Mouse (Mus musculus): ENCODE data around the gene Ncor2. TPM values are rescaled to one million over a fixed set of nuclear protein-coding genes. Genes with fewer than 3 reads are reported as not detected.

Ncor2 gene
- total RNA-seq, 2 experiments from 2014 or later = 116 to 123 TPM

DNA sequence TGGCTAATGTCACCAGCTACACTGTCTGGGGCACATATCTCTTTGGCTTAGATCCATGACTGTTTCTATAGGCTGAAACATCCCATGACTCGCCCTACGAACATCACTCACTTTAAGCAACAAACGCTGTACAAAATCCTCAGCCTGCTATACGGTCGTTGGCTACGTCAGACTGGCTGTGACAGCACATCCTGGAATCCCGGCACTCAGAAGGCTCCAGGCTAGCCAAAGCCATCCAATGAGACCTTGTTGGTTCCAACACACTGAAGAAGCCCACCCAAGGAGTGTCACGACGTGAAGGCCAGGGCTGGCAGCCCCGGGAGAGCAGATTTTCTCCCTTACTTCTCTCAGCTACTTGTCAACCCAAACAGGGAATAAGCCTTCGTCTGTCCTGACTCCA is 82.7 kb downstream of the Ncor2 start:
- DNase-seq = no peak

GRCm38 (mm10) chr5:125095525-125096175 is 83.4 kb downstream of the Ncor2 start:
- DNase-seq = no peak

- no peak for DNase-seq
Observed at GRCm38 (mm10) chr5:125093795-125094194, 85.2 kb downstream of the Ncor2 start.

DNA sequence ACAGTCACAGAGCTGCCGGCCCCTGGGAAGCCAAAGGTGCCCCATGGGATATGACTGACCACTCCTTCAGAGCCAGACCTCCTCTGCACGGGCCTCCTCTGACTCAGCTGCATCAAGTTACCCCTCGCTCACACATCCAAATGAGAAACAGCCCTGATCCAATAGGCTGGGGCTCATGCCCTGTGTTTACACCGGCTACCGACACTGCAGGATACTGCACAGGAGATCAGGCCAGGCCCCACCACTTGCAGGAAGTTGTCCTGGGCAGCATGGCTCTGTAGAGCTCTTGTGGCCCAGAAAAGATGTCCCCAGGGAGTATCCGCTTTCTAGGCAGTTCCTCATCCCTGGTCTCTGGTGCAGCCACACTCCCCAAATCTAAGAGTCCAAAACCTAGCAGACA is 90.9 kb downstream of the Ncor2 start:
- no peak for DNase-seq

- DNase-seq = no peak
Observed at GRCm38 (mm10) chr5:125085097-125085617, 93.9 kb downstream of the Ncor2 start.

DNA sequence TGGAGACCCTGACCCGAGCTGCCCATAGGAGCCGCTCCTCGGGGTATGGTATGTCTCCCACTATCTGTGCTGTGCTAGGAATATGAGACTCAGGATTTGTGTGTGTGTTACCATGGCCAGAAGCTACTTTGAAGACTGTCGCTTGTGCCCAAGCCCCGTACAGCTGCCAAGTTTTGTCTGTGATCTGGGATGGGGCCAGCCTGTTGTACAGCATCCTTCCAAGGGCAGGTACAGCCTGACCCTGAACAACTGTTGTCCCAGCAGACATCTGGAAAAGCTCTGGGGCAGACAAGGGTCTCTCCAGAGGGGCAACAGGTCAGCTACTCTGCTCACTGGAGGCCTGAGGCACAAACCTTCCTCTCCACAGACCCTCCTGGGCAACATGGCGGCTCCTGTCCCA is 95.3 kb downstream of the Ncor2 start:
- DNase-seq = no peak

DNA sequence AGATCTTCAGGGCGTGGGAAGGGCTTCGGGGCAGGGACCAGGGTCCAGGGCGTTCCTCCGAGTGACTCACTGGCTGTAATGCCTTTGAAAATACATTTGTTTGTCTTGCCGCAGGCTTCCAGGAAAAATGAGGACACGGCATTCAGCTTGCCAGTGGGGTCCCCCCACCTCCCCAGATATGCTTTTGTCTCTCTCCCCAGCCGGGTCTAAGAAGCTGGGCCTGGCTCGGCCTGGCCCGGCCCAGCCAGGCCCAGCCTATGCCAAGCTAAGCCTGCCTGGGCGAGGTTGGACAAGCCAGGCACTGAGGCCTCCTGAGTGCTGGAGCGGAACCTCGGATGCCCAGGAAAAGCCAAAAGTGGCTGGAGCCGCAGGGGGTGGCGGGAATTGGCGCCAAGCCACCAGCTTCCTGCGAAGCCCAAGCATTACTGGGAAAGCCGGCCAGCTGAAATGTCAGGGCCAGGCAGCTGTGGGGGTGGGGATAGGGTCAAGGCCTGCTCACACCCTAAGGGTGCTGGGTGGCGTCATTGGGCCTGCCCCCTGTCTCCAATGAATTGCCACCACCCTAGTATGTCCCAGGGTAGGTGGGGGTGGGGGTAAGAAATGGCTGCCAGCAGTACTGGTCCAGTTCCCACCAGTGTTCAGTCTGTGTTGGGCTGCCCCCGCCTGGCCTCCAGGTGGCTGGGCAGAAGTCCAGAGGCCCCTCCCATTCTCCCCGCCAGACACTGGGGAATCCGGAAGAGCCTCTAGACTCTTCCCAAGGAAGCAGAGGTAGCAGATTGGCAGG is 97.5 kb downstream of the Ncor2 start:
- peak; percentile 91 for DNase-seq

GRCm38 (mm10) chr5:125080787-125081317 is 98.2 kb downstream of the Ncor2 start:
- peak; percentile 31 for DNase-seq

- no peak for DNase-seq
Observed at GRCm38 (mm10) chr5:125080352-125080751, 98.7 kb downstream of the Ncor2 start.

- DNase-seq = no peak
Observed at GRCm38 (mm10) chr5:125078220-125078619, 100.8 kb downstream of the Ncor2 start.

DNA sequence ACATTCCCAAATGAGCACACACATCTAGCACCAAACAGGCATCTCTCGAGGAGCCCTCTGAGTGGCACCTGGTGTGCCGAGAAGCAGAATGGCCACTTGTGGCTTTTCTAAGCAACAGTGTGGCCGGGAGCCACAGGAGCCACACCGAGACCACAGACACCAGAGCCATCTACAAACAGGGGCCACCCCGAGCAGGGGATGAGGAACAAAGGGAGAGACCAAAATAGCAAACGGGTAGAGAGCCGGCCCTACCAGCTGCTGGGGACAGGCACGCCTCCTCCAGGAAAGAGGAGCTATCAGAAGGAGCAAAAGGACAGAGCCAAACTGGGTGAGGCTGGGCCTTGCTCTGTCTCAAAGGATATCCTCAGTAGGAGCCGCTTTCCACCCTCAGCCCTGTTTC is 102.8 kb downstream of the Ncor2 start:
- no peak for DNase-seq

DNA sequence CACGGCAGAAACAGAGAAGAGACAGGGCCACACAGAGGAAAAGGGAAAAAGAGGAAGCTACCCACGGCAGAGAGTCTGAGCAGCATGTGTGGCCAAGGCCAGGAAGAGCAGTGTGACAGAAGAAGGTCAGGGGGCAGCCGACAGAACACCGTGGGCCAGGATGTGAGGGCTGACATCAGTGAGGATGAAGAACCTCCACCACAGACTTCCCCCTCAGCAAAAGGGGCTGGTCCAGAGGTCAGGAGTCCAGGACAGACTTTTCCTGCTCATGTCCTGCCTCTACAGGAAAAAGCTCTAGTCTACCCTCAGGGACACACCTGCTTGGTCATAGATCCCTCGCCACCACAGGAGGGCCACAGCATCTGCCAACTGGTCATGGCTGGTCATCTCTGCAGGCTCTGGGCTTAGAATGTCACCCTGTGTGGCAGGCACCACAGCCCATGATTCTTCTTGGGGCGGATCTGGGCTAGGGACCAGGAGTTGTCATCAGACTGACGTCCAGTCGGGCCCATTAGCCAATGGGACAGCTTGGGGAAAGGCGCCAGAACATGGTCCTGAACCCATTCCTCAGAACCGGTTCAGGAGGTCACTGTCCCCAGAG is 104.3 kb downstream of the Ncor2 start:
- no peak for DNase-seq

DNA sequence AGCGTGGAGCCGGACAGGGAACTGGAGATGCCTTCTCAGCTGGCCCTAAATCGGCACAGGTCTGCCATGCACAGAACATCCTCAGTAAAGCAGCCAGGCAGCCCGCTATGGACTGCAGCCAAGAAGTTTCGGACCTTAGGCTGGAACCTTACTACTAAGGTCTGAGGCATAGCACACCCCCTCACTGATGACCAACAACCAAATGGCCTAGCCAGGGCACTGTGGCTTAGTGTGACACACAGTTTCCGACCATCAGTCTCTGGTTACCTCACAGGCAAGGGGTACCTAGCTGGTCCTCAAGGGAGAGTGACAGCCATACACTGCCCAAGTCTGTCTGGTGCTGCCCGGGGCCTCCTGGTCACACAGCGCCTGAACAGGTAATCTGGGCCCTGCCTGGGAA is 105.1 kb downstream of the Ncor2 start:
- no peak for DNase-seq

DNA sequence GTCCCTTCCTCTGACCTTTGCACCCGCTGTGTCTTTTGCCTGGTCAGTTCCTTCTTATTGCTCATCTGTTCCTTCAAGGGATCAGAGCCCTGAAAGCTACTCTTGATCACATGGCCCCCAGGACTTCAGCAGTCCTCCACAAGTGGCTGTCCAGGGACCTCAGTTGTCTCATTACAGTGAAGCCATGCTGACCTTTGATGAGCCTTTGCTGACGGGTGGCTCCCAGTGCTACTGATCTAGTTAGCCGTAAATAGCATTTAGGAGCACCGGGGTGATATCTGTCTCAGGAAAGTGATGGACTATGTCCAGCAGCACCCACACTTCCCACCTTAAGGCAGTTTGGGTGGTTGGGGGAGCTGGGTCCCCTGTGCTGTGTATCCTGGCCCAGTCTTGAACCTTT is 105.7 kb downstream of the Ncor2 start:
- no peak for DNase-seq

DNA sequence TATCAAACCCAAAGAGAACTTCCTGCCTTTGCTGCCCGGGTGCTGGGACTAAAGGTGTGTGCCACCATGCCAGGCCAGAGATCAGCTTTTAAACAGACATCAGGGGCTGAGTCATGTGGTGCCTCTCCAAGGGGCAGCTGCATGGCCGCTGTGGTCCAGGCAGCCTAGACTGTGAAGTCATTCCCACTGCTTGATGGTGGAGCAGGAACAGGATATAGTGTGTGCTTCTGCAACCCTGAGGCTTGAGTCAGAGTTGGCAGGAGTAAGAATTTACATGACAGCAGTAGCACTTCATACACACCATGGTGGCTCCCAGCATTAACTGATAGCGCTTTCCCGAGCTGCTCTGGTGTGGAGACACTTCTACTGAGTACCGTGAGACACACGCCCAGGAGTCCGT is 106.6 kb downstream of the Ncor2 start:
- no peak for DNase-seq

DNA sequence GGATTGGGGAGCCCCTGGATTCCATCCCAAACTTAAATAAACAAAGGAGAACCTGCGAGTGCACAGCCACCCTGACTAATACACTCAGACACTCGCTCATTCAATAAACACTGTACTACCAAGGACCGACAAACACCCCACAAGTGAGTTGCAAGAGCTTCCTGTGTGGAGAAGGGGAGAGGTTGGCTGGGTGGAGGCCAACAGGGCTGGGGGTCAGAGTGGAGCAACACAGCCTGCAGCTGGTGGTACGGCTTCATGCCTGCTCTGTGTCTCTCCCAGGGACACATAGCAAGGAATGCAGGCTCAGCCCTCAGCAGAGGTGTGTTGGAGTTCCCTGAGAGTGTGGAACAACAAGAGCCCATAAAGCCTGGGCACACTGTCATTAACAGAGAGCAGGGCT is 107.1 kb downstream of the Ncor2 start:
- no peak for DNase-seq

DNA sequence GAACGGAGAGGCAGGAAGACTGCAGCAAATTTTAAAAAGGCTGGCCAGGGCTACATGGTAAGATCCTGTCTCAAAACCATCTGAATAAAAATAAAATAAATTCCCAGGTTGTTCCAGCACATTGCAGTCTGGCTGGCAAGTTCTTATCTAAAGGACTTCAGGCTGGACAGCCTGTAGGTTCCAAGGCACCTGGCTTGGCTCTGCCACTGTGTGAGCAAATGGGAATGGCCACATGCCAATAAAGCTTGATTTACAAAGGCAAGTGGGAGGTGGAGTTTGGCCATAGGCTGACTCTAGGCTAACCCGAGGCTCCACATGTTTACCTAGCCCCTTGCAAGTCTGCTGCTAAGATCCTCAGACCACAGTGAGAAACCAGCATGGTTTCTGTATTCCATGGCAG is 108.6 kb downstream of the Ncor2 start:
- DNase-seq = no peak

DNA sequence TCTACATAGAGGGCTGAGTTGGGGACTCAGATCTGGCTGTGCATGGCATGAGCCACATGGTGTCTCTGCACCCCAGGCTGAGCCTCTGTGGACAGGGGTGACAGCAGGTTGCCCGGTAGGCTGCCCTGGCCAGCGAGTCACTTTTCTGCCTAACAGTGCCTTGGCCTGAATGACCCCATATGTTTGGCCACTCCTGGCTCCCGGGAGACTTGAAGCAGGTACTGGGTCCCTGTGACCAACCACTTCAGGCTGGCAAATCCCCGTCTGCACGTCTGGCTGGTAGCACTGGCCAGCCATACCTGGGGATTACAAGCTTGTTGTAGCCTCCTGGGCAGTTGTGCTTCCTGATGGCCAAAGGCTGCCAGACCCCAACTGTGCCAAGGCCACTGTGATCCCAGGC is 109.1 kb downstream of the Ncor2 start:
- no peak for DNase-seq

DNA sequence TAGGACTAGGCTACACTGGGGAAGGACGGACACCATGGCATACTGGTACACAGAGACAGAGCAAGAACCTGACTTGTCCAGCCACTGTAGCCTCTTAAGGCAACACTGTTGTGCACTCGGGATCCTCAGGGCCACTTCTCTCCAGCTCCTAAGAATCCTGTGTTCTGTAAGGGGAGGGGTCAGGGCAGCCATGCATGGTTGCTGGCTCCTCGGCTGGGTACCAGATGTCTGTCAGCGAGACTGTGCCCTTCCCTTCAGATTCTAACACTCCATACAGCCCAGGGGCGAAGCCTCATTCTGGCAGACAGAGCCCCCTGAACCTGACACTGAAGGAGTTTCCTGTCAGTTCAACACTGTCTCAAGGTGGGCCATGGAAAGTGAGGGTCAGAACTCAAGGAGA is 109.6 kb downstream of the Ncor2 start:
- DNase-seq = no peak

- DNase-seq = no peak
Observed at GRCm38 (mm10) chr5:125068371-125068951, 110.6 kb downstream of the Ncor2 start.

GRCm38 (mm10) chr5:125067673-125068072 is 111.3 kb downstream of the Ncor2 start:
- no peak for DNase-seq

Measured in gastrocnemius, postnatal 10 days (tissue).